Mouse (Mus musculus): ENCODE results near the gene Hoxb7. TPM values are rescaled to one million over a fixed set of nuclear protein-coding genes. Genes with fewer than 3 reads are reported as not detected.

Hoxb7 gene
- polyA plus RNA-seq, 1 experiment from 2014 or later: 0.24 TPM

GRCm38 (mm10) chr11:96333241-96334001, 47.0 kb downstream of the Hoxb7 start:
- Histone ChIP-seq H3K4me3 (replicated peaks) (peak overlapping the region; percentile 14; the same call in 1 of the 2 replicates), H3K27ac (replicated peaks) (no peak overlapping the region), H3K9ac (no peak overlapping the region), H3K4me1 (replicated peaks) (no peaks in the 10 kb centered on the region), H3K27me3 (peaks cover 99% of the 10 kb centered on the region), H3K36me3 (replicated peaks) (no peaks in the 10 kb centered on the region), H3K4me2 (peak overlapping the region; percentile 33; the same call in 1 of the 2 replicates), H3K9me3 (replicated peaks) (no peaks in the 10 kb centered on the region)
- ATAC-seq (ENCODE audit: insufficient read depth): no peak
- WGBS (ENCODE audit: insufficient replicate concordance): 30% methylated on average over 17 of the region's 17 CpGs

- 28% methylated on average over 2 of the region's 2 CpGs for WGBS (ENCODE audit: insufficient replicate concordance)
- peaks cover 99% of the 10 kb centered on the region for H3K27me3 ChIP-seq
Measured at GRCm38 (mm10) chr11:96334002-96334364, 47.6 kb downstream of the Hoxb7 start.

GRCm38 (mm10) chr11:96334998-96335397, 48.6 kb downstream of the Hoxb7 start:
- Histone ChIP-seq H3K4me1 (replicated peaks) (no peaks in the 10 kb centered on the region), H3K4me3 (replicated peaks) (no peak overlapping the region), H3K4me2 (no peak overlapping the region), H3K27ac (replicated peaks) (no peak overlapping the region), H3K9me3 (replicated peaks) (no peaks in the 10 kb centered on the region), H3K9ac (no peak overlapping the region), H3K27me3 (peaks cover 100% of the 10 kb centered on the region), H3K36me3 (replicated peaks) (no peaks in the 10 kb centered on the region)
- ATAC-seq (ENCODE audit: insufficient read depth): no peak
- WGBS (ENCODE audit: insufficient replicate concordance): 50% methylated on average over 3 of the region's 3 CpGs

More at GRCm38 (mm10) chr11:96334002-96334364, 47.6 kb downstream of the Hoxb7 start:
- ATAC-seq (ENCODE audit: insufficient read depth): no peak
- Histone ChIP-seq H3K9me3 (replicated peaks) (no peaks in the 10 kb centered on the region), H3K27ac (replicated peaks) (no peak overlapping the region), H3K4me1 (replicated peaks) (no peaks in the 10 kb centered on the region), H3K4me2 (no peak overlapping the region), H3K36me3 (replicated peaks) (no peaks in the 10 kb centered on the region), H3K4me3 (replicated peaks) (no peak overlapping the region), H3K9ac (no peak overlapping the region)

- H3K4me2 ChIP-seq: no peak overlapping the region
Measured at GRCm38 (mm10) chr11:96336597-96336996, 50.2 kb downstream of the Hoxb7 start.

GRCm38 (mm10) chr11:96337026-96337425, 50.6 kb downstream of the Hoxb7 start:
- no peaks in the 10 kb centered on the region for H3K9me3 ChIP-seq (replicated peaks)
- H3K36me3 ChIP-seq (replicated peaks): no peaks in the 10 kb centered on the region
- H3K4me3 ChIP-seq (replicated peaks): no peak overlapping the region
- H3K4me1 ChIP-seq (replicated peaks): no peaks in the 10 kb centered on the region
- ATAC-seq (ENCODE audit: insufficient read depth): no peak
- WGBS (ENCODE audit: insufficient replicate concordance): 37% methylated on average over 6 of the region's 6 CpGs
- no peak overlapping the region for H3K9ac ChIP-seq
- peaks cover 100% of the 10 kb centered on the region for H3K27me3 ChIP-seq
- no peak overlapping the region for H3K27ac ChIP-seq (replicated peaks)
- H3K4me2 ChIP-seq: no peak overlapping the region

More at GRCm38 (mm10) chr11:96336597-96336996, 50.2 kb downstream of the Hoxb7 start:
- peaks cover 100% of the 10 kb centered on the region for H3K27me3 ChIP-seq
- no peaks in the 10 kb centered on the region for H3K4me1 ChIP-seq (replicated peaks)
- H3K9ac ChIP-seq: no peak overlapping the region
- no peaks in the 10 kb centered on the region for H3K9me3 ChIP-seq (replicated peaks)
- H3K27ac ChIP-seq (replicated peaks): no peak overlapping the region
- WGBS (ENCODE audit: insufficient replicate concordance): 43% methylated on average over 2 of the region's 2 CpGs
- H3K4me3 ChIP-seq (replicated peaks): no peak overlapping the region
- ATAC-seq (ENCODE audit: insufficient read depth): no peak
- no peaks in the 10 kb centered on the region for H3K36me3 ChIP-seq (replicated peaks)

GRCm38 (mm10) chr11:96338957-96339855, 52.8 kb downstream of the Hoxb7 start:
- H3K27me3 ChIP-seq: peaks cover 100% of the 10 kb centered on the region
- no peaks in the 10 kb centered on the region for H3K9me3 ChIP-seq (replicated peaks)
- H3K36me3 ChIP-seq (replicated peaks): no peaks in the 10 kb centered on the region
- no peak overlapping the region for H3K4me2 ChIP-seq
- no peak for ATAC-seq (ENCODE audit: insufficient read depth)
- H3K27ac ChIP-seq (replicated peaks): no peak overlapping the region
- H3K9ac ChIP-seq: no peak overlapping the region
- 30% methylated on average over 7 of the region's 7 CpGs for WGBS (ENCODE audit: insufficient replicate concordance)
- H3K4me3 ChIP-seq (replicated peaks): no peak overlapping the region
- H3K4me1 ChIP-seq (replicated peaks): no peaks in the 10 kb centered on the region

MicroRNAs encoded within 50 kb of the gene (microRNA counts, 519-probe panel; counts per million panel counts)
- 2,861 counts per million, percentile 57 among the panel's probes with 10 or more counts for microRNA mmu-miR-10a
- not detected for microRNA mmu-miR-196a

Small RNA genes lying within 50 kb of the gene (microRNA-seq; reads per million reads assigned to microRNA genes)
- gene Mir10a (7,414 reads per million, percentile 92 among the genes with 10 or more reads in this experiment), gene Mir196a-1 (not detected)

Other genes with a start within 250 kb of the Hoxb7 start
- gene Ube2z, start 221.2 kb upstream of the Hoxb7 start, polyA plus RNA-seq (2015; fragmentation: Nextera tagmentation; extraction: Ambion mirVana): 14.4 and 16.5 TPM in 2 replicates
- gene Atp5g1, start 211.0 kb upstream of the Hoxb7 start, polyA plus RNA-seq (2015; fragmentation: Nextera tagmentation; extraction: Ambion mirVana): 466 and 500 TPM in 2 replicates
- gene Calcoco2, start 174.7 kb upstream of the Hoxb7 start, polyA plus RNA-seq (2015; fragmentation: Nextera tagmentation; extraction: Ambion mirVana): not detected in 2 replicates
- gene Ttll6, start 152.8 kb upstream of the Hoxb7 start, polyA plus RNA-seq (2015; fragmentation: Nextera tagmentation; extraction: Ambion mirVana): not detected in 2 replicates
- not detected in 2 replicates for gene Hoxb13, start 92.3 kb upstream of the Hoxb7 start, polyA plus RNA-seq (2015; fragmentation: Nextera tagmentation; extraction: Ambion mirVana)
- gene Hoxb9, start 15.2 kb upstream of the Hoxb7 start, polyA plus RNA-seq (2015; fragmentation: Nextera tagmentation; extraction: Ambion mirVana): not detected in 2 replicates
- gene Hoxb8, start 4.7 kb upstream of the Hoxb7 start, polyA plus RNA-seq (2015; fragmentation: Nextera tagmentation; extraction: Ambion mirVana): not detected in 2 replicates
- 0.06 TPM in 1 of 2 replicates, not detected in the other for gene Hoxb6, start 5.9 kb downstream of the Hoxb7 start, polyA plus RNA-seq (2015; fragmentation: Nextera tagmentation; extraction: Ambion mirVana)
- gene Hoxb5, start 16.7 kb downstream of the Hoxb7 start, polyA plus RNA-seq (2015; fragmentation: Nextera tagmentation; extraction: Ambion mirVana): 0.30 and 0.37 TPM in 2 replicates
- gene Hoxb4, start 31.6 kb downstream of the Hoxb7 start, polyA plus RNA-seq (2015; fragmentation: Nextera tagmentation; extraction: Ambion mirVana): 0.10 TPM in 2 replicates
- gene Hoxb3, start 36.7 kb downstream of the Hoxb7 start, polyA plus RNA-seq (2015; fragmentation: Nextera tagmentation; extraction: Ambion mirVana): 0.05 and 0.26 TPM in 2 replicates
- gene Hoxb2, start 63.9 kb downstream of the Hoxb7 start, polyA plus RNA-seq (2015; fragmentation: Nextera tagmentation; extraction: Ambion mirVana): 0.75 and 1.1 TPM in 2 replicates
- not detected in 2 replicates for gene Hoxb1, start 79.1 kb downstream of the Hoxb7 start, polyA plus RNA-seq (2015; fragmentation: Nextera tagmentation; extraction: Ambion mirVana)
- 0.20 TPM in 2 replicates for gene Skap1, start 178.0 kb downstream of the Hoxb7 start, polyA plus RNA-seq (2015; fragmentation: Nextera tagmentation; extraction: Ambion mirVana)

Data from liver, embryonic 15.5 days (tissue).